Mouse (Mus musculus) spleen, adult 2 months (tissue): Measurements from ENCODE around the gene Tmem218.

Experiments
- CTCF ChIP-seq: fragments of 200-500 bp; IDR thresholded peaks from 2 replicates; pipeline ENCODE4 v1.5.1; 2011; ENCODE audit warnings: mild to moderate bottlenecking, inconsistent platforms; ENCODE audit not compliant: insufficient read depth, insufficient read length, insufficient replicate concordance; ENCODE audit errors: extremely low read depth
- POLR2A ChIP-seq: fragments of 200-500 bp; IDR thresholded peaks from 2 replicates; pipeline ENCODE4 v1.6.1; 2011; ENCODE audit warnings: low read depth, low read length, inconsistent platforms

- TF ChIP-seq CTCF, result peak; percentile 80
- TF ChIP-seq POLR2A, result no peak
These were observed 30.9 kb upstream of the Tmem218 start for GRCm38 (mm10) chr9:37177107-37177506.
